Mouse (Mus musculus) lung, postnatal 10 days (tissue): ENCODE measurements around the gene Diras1.
"Not testable (repeated sequence)": the region's sequence is repeated elsewhere in the genome, so short reads cannot be mapped to it uniquely, and the experiment has no call there.

Source experiments
- DNase-seq: peaks from one replicate; pipeline ENCODE4 v3.0.0; 2021

Gene Diras1

DNA sequence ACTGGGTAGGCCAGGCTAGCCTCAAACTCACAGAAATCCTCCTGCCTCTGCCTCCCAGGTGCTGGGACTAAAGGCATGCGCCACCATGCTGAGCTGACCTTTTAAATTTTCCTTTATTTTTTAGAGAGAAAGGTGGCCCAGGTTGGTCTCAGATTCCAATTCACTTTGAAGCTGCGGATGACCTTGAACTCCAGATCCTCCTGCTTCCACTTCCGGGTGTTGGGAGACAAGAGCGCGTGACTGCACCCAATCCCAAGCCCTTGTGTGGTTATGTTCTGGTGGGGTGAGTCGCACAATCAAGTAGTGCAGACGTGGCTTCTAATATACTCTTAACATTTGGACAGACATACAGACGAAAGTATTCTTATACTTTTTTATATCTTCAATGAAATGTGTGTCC lies 29.0 kb downstream of the Diras1 start:
- no peak for DNase-seq

DNA sequence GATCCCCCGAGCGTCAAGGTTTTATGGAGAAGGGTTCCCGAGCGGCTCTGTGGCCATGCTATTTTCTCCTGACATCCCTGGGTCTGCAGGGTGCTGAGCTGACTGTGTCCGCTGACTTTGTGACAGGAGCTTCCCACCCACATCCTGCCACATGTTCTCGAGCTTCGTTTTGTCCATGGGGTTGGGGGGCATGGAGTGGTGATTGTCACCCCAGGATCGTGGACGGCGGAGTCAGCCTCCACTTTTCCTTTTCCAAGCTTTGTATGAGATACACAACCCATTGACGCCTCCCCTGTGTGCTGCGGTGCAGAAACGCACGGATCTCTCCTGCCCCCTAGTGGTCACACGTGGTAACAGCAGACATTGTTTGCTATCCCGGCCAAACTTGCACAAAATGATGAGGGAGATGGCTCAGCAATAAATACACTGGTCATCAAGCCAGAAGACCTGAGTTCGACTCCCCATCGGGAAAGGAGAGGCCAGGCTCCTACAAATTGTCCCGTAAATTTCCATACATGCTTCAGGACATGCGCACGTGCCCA lies 30.3 kb downstream of the Diras1 start:
- DNase-seq, result peak; percentile 90

DNA sequence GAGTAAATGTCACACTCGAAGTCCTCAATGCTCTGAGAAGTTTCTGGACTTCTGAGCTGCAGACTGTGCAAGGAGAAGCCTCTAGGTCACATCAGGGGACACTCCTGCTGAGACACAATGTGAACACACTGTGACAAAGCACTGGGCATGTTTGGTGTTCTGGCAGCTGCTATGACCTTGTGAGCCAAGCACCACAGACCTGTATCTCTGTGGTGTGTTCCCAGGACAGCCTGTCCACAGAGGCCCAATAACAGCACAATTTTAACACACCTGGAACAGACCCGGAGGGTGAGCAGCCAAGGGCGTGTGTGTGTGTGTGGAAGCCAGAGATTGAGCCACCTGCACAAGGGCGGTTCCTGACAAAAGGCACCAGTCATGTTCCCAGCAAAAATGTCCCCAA lies 30.8 kb downstream of the Diras1 start:
- no peak for DNase-seq

DNA sequence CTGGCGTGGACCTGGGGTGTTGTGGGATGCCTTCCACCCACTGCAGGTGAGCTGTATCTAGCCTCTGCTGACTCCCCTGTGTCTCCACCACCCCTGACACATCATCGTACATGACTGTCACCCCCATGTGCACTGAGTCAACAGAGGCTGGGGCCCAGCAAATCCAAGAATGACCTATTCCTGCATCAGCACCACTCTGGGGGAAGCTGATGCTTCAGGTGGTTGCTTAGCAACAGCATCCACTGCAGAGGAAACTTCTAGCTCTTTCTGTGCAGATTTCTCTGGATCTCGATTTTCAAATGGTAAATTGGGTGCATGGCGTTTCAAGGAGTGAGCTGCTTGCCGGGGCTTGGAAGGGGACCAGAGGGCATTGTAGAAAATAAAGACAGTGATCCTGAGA lies 32.2 kb downstream of the Diras1 start:
- no peak for DNase-seq

DNA sequence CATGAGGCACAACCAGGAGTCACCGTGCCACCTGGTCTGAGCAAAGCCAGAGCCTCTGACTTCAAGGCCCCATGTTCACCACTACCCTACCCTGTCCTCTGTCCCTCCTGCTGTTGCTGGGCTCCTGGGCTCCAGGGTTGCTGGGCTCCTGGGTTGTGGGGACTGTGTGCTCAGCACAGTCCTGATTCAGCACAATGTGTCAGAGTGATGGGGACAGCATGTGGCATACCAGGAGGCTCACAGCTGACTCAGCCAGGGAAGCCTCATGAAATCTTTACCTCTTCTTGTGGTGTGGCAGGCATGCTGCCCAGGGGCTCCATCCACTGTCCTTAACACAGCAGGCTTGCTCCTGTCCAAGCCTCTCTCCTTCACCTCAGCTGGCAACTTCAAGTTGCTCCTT lies 33.5 kb downstream of the Diras1 start:
- no peak for DNase-seq

DNA sequence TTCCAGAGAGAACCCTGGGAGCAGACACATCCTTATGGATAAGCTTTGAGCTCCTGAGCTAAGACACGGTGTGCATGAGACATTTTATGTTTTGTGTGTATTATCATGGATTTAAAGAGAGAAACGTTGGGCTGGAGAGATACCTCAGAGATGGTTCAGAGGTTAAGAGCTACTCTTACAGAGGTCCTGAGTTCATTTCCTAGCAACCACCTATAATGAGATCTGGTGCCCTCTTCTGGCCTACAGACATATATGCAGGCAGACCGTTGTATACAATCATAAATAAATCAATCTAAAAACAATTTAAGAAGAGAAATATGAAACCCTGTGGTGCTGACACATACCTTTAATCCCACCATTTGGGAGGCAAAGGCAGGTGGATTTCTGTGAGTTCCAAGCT lies 34.5 kb downstream of the Diras1 start:
- no peak for DNase-seq

DNA sequence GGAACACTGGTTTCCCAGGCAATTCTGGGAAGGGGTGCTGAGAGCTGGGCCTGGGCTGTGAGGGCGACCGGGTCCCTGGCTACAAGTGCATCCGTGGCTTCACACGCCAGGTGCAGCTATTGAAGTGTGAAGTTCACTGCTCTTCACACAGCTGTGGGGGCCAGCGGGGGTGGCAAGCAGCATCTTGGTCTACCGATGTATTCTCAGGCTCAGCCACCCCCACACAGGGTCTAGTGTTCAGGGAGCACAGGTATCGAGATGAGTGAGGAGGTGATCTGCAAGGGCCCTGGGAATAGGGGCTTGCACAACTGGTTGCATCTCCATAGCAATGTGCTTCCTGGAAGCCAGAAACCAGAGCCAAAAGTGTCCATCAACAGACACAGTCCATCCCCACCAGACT lies 35.1 kb downstream of the Diras1 start:
- peak; percentile 6 for DNase-seq

DNA sequence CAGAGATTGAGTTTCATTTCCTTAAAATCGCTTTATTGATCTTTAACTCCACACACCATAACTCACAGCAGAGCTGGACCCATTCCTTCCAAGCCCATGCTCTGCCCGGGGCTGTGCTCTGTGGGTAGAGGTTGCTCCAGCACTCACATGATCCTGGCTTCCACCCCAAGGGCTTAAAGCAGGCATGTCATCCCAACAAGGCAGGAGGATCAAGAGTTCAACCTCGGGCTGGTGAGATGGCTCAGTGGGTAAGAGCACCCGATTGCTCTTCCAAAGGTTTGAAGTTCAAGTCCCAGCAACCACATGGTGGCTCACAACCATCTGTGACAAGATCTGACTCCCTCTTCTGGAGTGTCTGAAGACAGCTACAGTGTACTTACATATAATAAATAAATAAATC lies 35.6 kb downstream of the Diras1 start:
- not testable (repeated sequence) for DNase-seq

DNA sequence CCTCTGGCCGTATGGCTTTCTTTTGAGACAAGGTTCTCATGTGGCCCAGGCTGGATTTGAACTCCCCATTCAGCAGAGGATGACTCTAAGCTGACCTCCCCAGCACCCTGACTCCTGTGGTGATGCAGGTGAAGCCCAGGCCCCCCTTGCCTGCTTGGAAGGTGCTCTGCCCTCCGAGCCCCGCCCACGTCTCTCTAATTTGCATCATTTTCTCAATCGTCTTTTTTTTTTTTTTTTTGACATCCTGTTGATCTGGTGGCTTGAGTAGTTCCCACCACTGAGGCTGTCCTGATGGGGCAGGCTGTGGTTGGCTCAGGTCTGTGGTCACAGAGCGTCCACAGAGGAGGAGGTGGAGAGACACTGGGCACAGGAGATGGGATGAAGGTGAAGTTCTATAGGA lies 36.0 kb downstream of the Diras1 start:
- DNase-seq, result peak; percentile 27

DNA sequence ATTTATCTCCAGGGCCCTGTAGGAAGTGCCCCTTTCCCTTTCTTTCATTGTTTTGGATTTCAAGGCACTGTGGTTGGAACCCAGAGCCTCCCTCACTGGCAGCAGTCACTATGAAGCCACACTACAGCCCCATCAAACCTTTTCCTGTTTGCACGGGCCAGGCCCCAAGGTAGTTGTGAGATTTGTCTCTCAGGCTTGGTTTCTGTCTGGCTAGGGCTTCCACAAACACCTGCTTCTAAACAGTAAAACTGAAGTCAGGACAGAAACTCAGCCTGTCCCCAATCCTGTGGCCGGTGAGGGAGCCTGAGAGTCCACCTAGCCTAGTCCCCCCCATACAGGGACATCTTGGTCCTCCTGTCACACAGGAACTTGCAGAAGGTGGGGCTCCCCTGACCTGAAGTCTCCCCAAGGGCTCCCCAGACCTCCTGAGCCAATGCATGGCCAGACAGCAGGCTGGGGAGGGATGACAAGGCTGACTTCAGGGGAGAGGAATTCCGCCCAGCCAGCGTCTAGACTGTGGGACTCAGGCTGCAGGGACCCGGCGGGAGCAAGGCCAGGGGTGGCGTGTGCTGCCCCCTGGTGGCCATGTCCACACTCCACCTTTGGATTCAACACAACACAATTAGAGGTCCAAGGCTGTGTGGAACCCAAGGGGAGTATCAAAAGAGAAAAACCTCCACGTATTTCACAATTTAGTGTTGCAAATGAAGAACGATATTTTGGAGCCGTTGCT lies 37.6 kb downstream of the Diras1 start:
- DNase-seq, result peak; percentile 93

DNA sequence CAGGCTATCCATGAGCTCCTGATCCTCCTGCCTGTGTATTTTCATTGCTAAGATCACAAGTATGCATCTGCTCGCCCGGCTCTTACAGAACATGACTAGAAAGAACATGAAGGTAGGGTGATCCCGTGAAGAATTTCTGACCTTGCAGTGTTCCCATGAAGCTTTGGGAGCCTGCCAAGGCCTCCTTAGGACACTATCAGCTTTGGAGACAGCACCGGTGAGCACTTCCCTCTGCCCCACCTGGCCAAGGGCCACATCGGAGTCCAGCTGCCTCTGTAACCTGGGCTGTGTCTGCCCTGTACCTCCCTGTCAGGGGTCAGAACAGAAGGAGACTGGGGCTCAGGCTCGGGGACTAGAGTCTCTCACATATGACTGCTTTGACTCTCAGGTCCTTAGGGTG lies 38.7 kb downstream of the Diras1 start:
- peak; percentile 37 for DNase-seq

DNA sequence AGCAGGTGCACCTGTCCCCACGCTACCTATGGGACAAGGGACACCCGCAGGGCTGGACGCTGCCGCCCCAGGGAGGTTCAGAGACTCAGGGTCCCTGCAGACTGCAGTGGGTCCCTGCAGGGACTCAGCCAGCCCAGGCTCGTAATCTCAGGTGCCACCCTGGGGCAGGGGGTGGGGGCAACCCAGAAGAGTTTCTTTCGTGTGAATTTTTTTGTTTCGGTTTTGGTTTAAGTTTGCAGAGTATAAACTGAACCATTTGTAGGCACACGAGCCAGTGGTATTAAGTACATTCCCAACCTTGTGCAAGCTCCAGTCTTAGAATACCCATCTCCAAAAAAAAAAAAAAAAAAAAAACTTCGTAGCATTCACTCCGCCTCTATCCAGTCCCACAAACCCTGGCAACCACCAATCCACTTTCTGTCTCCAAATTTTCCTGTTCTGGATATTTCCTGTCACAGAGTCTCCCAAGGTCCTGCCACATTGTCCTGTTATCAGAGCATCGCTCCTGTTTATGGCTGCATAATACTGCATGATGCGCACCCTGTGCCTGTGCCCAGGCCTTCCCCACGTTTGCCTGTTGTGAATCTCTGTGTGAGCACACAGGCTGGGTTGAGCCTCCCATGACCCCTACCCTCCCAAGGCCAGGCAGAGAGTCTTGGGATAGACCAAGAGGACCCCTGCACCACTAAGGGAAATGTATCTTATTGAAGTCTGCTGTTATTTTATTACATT lies 39.3 kb downstream of the Diras1 start:
- no peak for DNase-seq

DNA sequence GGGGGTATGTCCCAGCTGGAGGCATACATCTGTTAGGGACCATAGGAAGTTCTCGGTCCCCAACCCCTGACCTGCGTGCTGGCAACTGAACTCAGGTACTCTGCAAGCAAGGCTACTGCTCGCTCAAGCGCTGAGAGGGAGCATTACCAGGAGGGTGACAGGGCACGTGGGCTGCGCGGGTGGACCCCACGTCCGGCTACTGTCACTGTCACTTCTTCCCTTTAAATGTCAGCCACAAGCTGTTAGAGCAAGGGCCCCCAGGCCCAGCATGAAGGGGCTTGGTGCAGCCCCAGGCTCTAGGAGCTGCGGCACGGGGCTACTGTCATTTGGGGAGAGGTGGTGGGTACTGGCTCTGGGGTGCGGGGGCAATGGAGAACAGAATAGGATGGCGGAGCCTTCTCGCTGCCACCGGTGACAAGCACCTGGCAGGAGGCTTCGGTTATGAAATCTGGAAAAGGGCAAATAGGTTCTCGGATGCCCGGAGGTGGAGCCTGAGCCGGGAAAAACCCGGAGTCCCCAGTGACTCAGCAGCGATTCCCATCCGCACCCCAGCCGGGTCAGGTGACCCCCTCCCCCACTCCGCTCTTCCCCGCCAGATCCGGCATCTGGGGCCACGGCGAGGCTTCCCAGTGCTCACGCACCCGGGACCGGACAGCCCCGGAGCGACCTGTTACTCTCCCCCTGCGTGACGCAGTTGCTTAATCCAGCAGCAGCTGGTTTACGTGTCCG lies 40.1 kb downstream of the Diras1 start:
- peak; percentile 67 for DNase-seq

DNA sequence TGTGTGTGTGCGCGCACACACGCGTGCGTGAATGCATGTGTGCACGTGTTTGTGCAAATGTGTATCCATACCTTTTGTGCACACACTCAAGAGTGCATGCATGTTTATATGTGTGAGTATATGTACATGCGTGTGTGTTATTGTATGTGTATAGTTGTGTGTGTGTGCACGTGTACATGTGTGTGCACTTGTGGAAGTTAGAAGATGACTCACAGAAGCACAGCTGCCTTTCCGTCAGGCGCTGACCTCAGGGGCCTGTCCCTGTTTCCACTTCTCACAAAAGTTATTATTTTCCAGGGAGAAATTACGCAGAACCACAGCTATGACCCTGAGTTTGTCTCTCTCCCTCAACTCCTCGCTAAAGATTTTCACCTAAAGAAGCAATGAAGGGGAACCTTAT lies 41.2 kb downstream of the Diras1 start:
- no peak for DNase-seq

DNA sequence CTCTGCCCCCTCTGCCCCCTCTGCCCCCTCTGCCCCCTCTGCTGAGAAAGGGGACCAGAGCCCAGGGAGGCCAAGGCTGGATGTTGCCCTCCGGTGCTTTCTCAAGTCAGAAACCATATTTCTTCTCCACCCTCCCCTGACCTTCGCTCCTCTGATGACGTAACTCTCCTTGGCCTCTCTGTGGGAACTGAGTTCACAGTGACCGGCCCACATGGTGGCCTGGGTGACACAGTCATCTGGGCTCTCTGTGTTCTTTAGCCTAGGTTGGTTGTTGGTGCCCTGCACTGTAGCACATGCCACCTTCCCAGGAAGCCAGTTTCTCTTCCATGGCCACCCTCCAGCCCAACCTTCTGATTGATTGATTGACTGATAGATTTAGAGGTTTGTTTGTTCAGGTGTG lies 43.1 kb downstream of the Diras1 start:
- no peak for DNase-seq

DNA sequence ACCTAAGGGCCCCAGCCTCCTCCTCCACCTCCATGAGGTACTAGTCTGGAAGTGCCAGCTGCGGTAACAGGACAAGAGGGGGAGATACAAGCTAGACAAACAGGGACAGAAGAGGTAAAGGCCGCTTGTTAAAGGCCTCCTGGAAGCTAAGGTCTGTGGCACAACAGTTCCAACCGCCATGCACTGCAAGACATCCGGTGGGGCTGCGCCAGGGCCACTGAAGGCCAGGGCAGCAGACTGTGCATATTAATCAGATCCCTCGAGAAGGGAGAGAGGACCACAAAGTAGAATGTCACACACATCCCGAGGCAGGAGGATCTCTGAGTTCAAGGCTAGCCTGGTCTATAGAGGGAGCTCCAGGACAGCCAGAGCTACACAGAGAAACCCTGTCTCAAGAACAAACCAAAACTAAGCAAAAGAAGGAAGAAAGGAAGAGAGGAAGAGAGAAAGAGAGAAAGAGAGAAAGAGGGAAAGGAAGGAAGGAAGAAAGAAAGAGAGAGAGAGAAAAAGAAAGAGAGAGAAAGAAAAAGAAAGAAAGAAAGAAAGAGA lies 43.8 kb downstream of the Diras1 start:
- no peak for DNase-seq

DNA sequence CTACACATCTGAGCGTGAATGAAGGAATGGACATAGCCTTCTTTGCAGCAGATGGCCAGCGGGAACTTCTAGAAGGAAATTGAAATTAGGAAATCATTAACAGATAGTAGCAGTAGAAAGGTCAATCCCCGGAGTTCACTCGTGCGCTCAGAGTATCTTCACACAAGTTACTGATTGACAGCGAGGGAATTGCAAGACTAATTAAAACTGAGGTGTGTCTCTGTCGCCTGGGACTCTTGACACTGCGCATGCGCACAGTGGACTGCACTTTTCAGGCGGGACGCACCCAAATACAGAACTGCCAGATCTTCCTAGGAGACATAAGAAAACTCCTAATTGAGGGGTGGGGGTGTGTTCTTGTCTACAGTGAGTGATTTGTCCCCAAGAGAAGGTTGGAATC lies 50.0 kb downstream of the Diras1 start:
- DNase-seq, result no peak

DNA sequence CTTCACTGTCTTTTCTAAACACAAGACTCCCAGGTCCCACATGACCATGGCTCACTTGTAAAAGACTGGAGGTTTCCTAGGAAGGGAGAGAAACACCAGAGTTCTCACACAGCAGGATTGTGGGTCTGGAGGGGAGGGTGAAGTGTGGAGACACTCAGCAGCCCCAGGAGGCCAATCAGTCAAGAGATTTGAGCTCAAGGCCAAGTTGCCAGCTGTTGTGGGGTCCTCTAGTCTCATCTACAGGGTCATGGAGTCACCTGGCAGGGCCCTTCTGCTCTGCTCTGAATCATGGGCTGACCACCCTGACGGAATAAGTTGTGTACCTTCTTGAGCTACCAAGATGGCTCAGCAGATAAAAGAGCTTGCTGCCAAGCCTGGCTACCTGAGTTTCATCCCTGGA lies 51.7 kb downstream of the Diras1 start:
- peak; percentile 48 for DNase-seq

DNA sequence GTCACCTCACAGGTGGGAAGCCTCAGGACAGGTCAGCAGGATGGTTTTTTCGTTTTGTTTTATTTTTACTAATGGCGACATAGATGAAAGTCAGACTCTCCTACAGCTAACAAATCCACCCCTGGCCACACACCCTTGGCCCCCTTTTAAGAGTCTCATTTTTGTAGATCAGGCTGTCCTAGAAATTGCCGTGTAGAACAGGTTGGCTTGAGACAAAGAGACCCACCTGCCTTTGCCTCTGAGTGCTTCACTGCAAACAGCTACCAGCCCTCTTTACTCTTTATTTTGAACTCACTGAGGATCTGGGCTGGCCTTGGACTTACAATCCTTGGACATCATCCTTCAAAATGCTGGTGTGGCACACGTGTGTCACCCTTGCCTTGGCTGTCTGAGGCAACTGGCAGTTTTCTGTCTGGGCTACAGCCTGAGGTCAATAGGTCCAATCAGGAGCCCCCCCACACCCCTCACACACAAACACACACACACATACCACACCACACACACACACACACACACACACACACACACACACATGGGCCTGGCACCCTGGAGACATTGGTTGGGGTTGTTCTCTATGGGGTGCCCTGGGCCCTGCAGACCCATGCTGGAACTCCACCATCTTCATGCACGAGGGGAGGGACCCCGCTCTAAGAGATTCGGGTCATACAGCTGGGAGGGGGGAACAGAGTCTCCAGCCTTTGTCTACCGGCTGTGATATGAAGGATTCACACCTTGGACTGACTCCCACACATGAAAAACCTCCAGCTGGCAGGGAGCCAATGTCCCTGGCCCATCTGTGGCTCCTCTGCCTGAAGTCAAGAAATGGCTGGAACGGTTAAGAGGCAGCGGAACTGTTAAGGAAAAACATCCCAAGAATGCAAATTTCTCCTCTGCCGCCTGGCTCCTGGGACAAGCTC lies 53.1 kb downstream of the Diras1 start:
- peak; percentile 83 for DNase-seq

DNA sequence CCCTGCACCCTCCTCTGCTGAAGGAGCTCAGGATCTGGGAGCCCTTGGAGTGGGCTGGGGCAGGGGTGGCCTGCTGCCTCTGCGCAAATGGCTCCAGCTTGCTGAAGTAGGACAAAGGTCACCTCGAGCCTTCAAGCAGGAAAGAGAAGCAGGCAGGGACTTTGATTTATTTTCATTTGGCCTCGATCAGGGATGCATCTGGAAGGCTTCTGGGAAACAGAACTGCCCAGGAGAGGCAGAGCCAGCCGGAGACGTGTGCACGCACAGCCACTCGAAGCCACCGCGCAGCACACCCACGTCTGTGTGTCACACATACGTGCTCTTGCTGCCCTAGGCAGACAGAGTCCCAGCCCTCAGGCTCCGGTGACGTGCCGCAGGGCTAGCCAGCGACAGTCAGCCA lies 53.9 kb downstream of the Diras1 start:
- DNase-seq, result peak; percentile 63

DNA sequence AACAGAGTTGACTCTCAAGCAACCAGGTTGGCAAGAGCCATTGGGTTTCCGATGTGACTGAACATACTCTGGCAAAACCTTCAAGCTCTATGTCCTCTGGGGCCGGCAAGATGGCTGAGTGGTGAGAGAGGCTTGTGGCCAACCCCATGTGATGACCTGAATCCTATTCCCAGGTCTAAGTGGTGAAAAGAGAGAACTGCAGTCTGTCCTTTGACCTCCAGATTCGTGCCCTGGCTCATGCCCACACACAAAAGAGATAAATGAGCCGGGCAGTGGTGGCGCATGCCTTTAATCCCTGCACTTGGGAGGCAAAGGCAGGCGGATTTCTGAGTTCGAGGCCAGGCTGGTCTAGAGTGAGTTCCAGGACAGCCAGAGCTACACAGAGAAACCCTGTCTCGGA lies 55.3 kb downstream of the Diras1 start:
- no peak for DNase-seq
